Mouse (Mus musculus) CD4-positive, CD25-positive, alpha-beta regulatory T cell, adult 2 months (primary cell): ENCODE data around the gene Ccr3.
A peak's percentile ranks its signal among the peaks of the same experiment; 100 is the strongest.
"Not testable (repeated sequence)": the region's sequence is repeated elsewhere in the genome, so short reads cannot be mapped to it uniquely, and the experiment has no call there.

Experiments
- DNase-seq: peaks from one replicate; pipeline ENCODE4 v3.0.0-alpha.2; 2012; ENCODE audit warnings: low read depth, low spot score

Ccr3 gene

DNA sequence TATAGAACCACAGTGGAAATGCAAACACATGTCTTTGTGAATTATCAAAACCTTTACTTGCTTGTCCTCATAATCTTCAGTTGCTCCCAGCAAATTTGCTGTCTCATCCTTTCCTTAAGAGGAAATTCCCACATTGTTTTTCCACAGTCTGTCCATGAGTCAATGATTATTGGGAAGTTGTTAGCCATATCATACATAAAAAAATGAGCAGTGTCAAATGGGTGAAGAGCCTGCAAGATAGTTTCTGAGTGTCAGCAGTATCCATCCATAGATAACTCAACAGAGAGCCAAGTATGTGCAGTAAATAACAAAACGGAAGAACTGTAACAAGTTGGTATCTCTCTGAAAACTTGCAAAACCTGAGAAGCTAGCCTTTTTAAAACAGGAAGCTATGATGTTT, at the start of gene Ccr3:
Ccr3 (plus strand) TSS at position 301 of the 400 bp plus-strand sequence.
- DNase-seq = no peak

- DNase-seq = no peak
Observed at GRCm38 (mm10) chr9:123975630-123976029, 46.1 kb upstream of the Ccr3 start.

DNA sequence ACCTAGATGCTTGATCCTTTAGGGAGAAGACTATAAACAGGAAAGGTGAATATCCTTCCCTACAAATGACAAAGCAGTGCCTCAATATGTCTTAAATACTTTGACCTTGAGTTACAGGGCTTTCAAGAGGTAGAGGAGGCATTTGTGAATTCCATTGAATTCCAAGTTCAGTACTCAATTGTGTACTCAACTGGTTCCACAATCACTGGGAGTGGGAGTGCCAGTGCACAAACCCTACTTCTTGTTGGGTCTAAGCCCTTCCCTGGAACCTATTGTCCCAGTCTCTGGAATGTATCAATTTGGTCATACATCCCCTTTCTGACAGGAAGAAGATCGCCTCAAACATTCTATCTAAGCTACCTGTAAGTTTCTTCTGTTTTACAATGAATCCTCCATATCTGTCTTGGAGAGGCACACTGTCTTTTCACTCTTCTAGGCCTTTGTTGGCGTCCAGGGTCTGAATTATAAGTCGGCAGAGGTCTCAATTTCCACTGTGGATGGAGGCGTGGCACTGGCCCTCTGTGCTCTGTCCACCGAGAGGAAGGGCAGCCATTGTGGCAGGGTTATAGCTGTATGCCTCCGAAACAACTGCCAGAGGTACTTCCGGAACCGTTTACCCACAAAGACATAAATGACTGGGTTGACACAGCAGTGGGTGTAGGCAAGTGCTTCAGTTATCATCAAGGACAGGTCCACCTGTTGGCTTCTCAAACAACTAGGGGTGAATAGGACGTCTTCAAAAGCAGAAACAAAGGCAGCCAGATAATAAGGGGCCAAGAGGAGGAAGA, 44.7 kb upstream of the Ccr3 start:
- DNase-seq = no peak

- no peak for DNase-seq
Observed at GRCm38 (mm10) chr9:123978308-123978707, 43.5 kb upstream of the Ccr3 start, which contains the start of gene Ccr1l1. Gene Ccr1l1, minus strand, starts transcription at chr9:123978408.

GRCm38 (mm10) chr9:123980858-123981475, 40.8 kb upstream of the Ccr3 start:
- not testable (repeated sequence) for DNase-seq

GRCm38 (mm10) chr9:123981909-123982308, 39.9 kb upstream of the Ccr3 start:
- DNase-seq = no peak

DNA sequence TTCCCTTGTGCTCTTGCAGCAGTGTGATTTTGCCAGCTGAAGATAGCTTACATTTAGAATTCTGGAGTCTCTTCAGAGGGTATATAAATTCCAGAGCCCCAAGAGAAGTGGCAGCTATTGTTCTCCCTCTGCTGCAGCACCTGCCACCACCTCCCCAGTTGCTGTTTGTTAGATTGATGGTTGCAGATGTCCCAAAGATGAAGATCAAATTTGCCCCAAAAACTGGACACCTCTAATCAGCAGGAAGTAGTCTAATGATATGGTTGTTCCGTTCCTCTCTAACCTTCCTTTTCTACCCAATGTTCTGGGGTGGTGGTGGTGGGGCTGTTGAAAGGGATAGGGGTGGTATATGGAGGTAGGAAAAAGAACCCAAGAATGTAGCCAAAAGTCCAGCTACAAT, 39.1 kb upstream of the Ccr3 start:
- no peak for DNase-seq

DNA sequence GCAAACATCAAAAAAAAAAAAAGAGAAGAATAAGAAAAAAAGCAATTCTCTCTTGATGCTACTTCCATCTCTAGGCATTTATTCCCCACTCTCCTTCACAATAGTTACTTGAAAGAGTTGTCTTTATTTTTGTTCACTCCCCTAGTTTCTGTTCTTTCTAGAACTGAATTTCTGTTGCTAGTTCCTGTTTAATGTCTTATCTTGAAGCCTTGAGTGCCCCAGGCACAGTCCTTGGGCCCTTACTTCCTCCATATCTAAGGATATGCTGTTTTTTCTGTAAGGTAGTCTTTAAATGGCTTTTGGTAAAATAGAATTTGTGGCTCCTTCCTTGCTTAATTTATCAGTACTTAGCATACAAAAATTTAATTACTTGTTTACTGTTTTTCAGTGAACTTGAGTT, 36.8 kb upstream of the Ccr3 start:
- DNase-seq = no peak

- DNase-seq = peak; percentile 72
Observed at GRCm38 (mm10) chr9:123986217-123986616, 35.6 kb upstream of the Ccr3 start.

GRCm38 (mm10) chr9:123989671-123990070, 32.1 kb upstream of the Ccr3 start:
- DNase-seq = peak; percentile 64

- DNase-seq = no peak
Observed at GRCm38 (mm10) chr9:123991312-123991906, 30.4 kb upstream of the Ccr3 start.

- DNase-seq = no peak
Observed at GRCm38 (mm10) chr9:123997719-123998118, 24.1 kb upstream of the Ccr3 start.

DNA sequence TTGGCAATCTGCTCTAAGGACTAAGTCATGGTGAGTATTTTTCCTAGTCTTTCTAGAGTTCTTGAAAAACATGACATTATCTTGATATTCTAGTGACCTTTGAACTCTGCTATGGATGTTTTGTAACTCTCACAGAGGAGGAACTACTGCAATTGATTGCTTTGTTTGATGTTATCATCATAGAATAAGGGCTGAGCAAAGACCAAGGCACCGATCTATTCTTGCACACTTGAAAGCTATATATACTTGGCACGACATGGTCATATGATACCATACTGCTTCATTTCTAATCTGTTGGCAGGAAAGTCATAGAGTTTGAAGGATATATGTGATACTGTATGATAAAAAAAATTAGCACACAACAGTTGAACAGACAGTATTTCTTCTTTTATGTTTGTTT, 22.0 kb upstream of the Ccr3 start:
- DNase-seq = no peak

DNA sequence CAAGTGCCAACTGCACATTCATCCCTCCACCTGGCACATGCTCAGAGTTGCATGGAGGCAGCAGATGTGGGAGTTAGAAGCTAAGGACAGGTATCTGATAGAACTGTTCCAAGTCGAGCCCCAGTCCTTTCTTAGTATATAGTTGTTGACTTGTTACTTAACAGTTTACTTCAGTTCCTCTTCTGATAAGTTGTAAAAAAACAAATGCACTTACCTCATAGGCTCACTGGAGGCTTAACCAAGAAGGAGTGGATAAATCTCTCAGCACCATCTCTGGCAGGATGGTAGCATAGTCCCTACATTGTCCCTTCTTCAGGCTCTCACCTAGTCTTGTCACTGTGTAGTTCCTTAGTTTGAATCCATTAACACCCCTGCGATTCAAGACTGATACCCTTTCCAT, 9.1 kb upstream of the Ccr3 start:
- DNase-seq = no peak

GRCm38 (mm10) chr9:124013270-124013669, 8.5 kb upstream of the Ccr3 start:
- no peak for DNase-seq

DNA sequence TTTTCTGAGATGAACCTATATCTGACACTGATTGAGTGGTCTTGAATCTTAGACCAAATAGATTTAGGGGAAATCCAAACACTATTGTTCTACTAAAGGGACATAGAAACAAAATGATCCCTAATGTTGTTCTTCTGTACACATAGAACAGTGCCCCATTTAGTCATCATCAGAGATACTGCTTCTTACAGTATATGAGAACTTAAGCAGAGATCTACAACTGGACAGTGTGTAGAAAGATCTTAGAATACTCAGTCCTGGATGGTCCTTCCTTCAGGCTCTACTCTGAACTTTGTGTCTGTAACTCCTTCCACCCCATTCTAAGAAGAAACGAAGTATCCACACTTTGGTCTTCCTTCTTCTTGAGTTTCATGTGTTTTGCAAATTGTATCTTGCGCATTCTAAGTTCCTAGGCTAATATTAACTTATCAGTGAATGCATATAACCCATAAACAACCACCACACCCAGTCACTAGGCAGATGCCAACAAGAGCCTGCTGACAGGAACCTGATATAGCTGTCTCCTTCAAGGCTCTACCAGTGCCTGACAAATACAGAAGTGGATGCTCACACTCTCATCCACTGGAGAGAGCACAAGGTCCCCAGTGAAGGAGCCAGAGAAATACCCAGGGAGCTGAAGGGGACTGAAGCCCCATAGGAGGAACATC, 6.7 kb upstream of the Ccr3 start:
- DNase-seq = no peak

GRCm38 (mm10) chr9:124016048-124016447, 5.7 kb upstream of the Ccr3 start:
- DNase-seq = no peak

DNA sequence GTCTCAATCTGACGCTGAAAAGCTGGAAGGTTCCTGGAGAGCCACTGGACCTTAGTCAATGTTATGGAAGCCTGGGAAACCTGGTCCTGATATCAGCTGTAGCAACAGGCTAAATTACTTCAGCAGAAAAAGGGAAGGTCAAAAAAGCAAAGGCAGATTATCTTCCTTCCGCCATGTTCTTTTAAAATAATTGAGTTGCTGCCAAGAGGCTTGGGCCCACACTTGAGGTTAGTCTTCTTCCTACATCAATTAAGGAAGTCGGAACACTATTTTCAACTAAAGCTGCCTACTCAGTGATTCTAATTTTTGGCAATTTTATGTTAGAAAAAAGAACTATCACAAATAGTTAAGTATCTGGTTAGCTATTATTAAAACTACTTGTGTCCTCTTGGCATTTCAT, 1.9 kb upstream of the Ccr3 start:
- no peak for DNase-seq

- DNase-seq = peak; percentile 53
Observed at GRCm38 (mm10) chr9:124033345-124033744, 11.6 kb downstream of the Ccr3 start.

DNA sequence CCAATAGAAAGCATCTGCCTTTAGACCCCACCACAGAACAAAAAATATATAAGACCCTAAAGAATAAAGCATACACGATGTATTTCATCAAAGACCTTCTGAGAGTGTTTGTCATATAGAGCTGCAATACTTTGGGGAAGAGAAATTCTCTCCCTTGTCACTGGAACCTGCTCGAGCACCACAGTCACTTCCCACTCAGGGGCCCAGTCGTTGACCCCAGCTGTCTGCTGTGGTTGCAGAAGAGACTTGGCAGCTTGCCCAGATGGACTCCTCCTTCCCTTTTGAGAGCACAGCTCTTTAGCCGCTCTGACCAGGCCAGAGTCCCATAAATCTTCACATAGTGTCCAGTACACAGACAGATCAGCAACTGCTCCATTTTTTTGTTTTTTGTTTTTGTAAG, 15.9 kb downstream of the Ccr3 start:
- peak; percentile 14 for DNase-seq

- no peak for DNase-seq
Observed at GRCm38 (mm10) chr9:124038158-124038582, 16.4 kb downstream of the Ccr3 start.

- peak; percentile 69 for DNase-seq
Observed at GRCm38 (mm10) chr9:124038949-124039348, 17.2 kb downstream of the Ccr3 start.
